Mouse (Mus musculus) lung, postnatal 25 days (tissue): ENCODE results near the gene Zfr.
A peak's percentile ranks its signal among the peaks of the same experiment; 100 is the strongest.

Experiments used
- DNase-seq: peaks from one replicate; pipeline ENCODE4 v3.0.0; 2022; ENCODE audit warnings: low spot score

Zfr gene

GRCm38 (mm10) chr15:12117242-12118092 is at the start of gene Zfr:
TSS of gene Zfr (plus strand) at chr15:12117831.
- DNase-seq, result peak; percentile 91

- DNase-seq, result peak; percentile 32
Observed at GRCm38 (mm10) chr15:12067971-12068370, 49.7 kb upstream of the Zfr start.

GRCm38 (mm10) chr15:12068395-12069218 is 49.0 kb upstream of the Zfr start:
- no peak for DNase-seq

GRCm38 (mm10) chr15:12072709-12073336 is 44.8 kb upstream of the Zfr start:
- no peak for DNase-seq

- no peak for DNase-seq
Observed at GRCm38 (mm10) chr15:12074426-12074825, 43.2 kb upstream of the Zfr start.

- no peak for DNase-seq
Observed at GRCm38 (mm10) chr15:12082344-12082743, 35.3 kb upstream of the Zfr start.

- DNase-seq, result no peak
Observed at GRCm38 (mm10) chr15:12084164-12084563, 33.5 kb upstream of the Zfr start.

GRCm38 (mm10) chr15:12084859-12085258 is 32.8 kb upstream of the Zfr start:
- DNase-seq, result peak; percentile 67

- DNase-seq, result no peak
Observed at GRCm38 (mm10) chr15:12087634-12088033, 30.0 kb upstream of the Zfr start.

GRCm38 (mm10) chr15:12088091-12088490 is 29.5 kb upstream of the Zfr start:
- DNase-seq, result no peak

GRCm38 (mm10) chr15:12090087-12090486 is 27.5 kb upstream of the Zfr start:
- DNase-seq, result peak; percentile 17

GRCm38 (mm10) chr15:12090981-12091669 is 26.5 kb upstream of the Zfr start:
- DNase-seq, result no peak

- peak; percentile 55 for DNase-seq
Observed at GRCm38 (mm10) chr15:12091781-12092458, 25.7 kb upstream of the Zfr start.

GRCm38 (mm10) chr15:12093026-12093960 is 24.3 kb upstream of the Zfr start:
- no peak for DNase-seq

- no peak for DNase-seq
Observed at GRCm38 (mm10) chr15:12093961-12094566, 23.6 kb upstream of the Zfr start.

GRCm38 (mm10) chr15:12096447-12096846 is 21.2 kb upstream of the Zfr start:
- peak; percentile 26 for DNase-seq

- DNase-seq, result no peak
Observed at GRCm38 (mm10) chr15:12097344-12097743, 20.3 kb upstream of the Zfr start.

- peak; percentile 15 for DNase-seq
Observed at GRCm38 (mm10) chr15:12100912-12101311, 16.7 kb upstream of the Zfr start.

- DNase-seq, result peak; percentile 30
Observed at GRCm38 (mm10) chr15:12103763-12104162, 13.9 kb upstream of the Zfr start.

- no peak for DNase-seq
Observed at GRCm38 (mm10) chr15:12104827-12105226, 12.8 kb upstream of the Zfr start.
